Mouse (Mus musculus) CH12.LX (cell line): ENCODE measurements around the gene Anp32a. TPM values are rescaled to one million over a fixed set of nuclear protein-coding genes. Genes with fewer than 3 reads are reported as not detected.

Experiments used
- DNase-seq: peaks from one replicate; pipeline ENCODE4 v3.0.0-alpha.2; 2013; ENCODE audit errors: extremely low read depth
- H3K27ac ChIP-seq: 2 replicates; pipeline ENCODE4 v1.5.1; 2012; ENCODE audit warnings: low read depth, mild to moderate bottlenecking, control low read depth, moderate library complexity; ENCODE audit not compliant: insufficient read depth
- H3K27me3 ChIP-seq: replicated peaks from 2 replicates; pipeline ENCODE3; 2012; ENCODE audit warnings: inconsistent platforms
- H3K36me3 ChIP-seq, 2 experiments: replicated peaks in 1 of 2; 2 replicates each; pipeline versions ENCODE3 to v1.6.1; 2012; ENCODE audit warnings: inconsistent platforms in 1 of 2, low read length in 1 of 2, mild to moderate bottlenecking in 1 of 2, mixed read lengths in 1 of 2, moderate library complexity in 1 of 2; ENCODE audit not compliant: control insufficient read depth in 1 of 2, insufficient read depth in 1 of 2
- H3K4me1 ChIP-seq, 2 experiments: 2 replicates each; pipeline ENCODE4 v1.6.1; 2012; ENCODE audit warnings: inconsistent platforms in 1 of 2, moderate library complexity in 1 of 2; ENCODE audit not compliant: insufficient read depth in 2 of 2, control insufficient read depth in 1 of 2
- H3K4me2 ChIP-seq: 2 replicates; pipeline ENCODE4 v1.6.1; 2012; ENCODE audit warnings: low read depth, mild to moderate bottlenecking, control low read depth; ENCODE audit not compliant: poor library complexity, insufficient read depth, severe bottlenecking
- H3K4me3 ChIP-seq, 3 experiments: fragments of 150-350 bp in 1 of 3; sonication (generic) in 1 of 3; replicated peaks in 1 of 3; 2 replicates each; pipeline versions ENCODE3 to v1.5.1; 2011 to 2012; ENCODE audit warnings: low read depth in 2 of 3, low read length in 2 of 3, mild to moderate bottlenecking in 2 of 3, moderate library complexity in 2 of 3, control low read depth in 1 of 3, improper control_type of control experiment in 1 of 3, inconsistent platforms in 1 of 3, mixed read lengths in 1 of 3; ENCODE audit not compliant: poor library complexity in 1 of 3
- H3K79me2 ChIP-seq: replicated peaks from 2 replicates; pipeline ENCODE4 v1.6.1; 2012; ENCODE audit warnings: mild to moderate bottlenecking, moderate library complexity; ENCODE audit not compliant: control insufficient read depth, poor library complexity, insufficient read depth, severe bottlenecking; ENCODE audit errors: extremely low read depth
- H3K9ac ChIP-seq: 2 replicates; pipeline ENCODE4 v1.6.1; 2012; ENCODE audit warnings: low read depth, mild to moderate bottlenecking, control low read depth, moderate library complexity; ENCODE audit not compliant: insufficient read depth
- H3K9me3 ChIP-seq: replicated peaks from 2 replicates; pipeline ENCODE3; 2012; ENCODE audit warnings: low read length, inconsistent platforms, mixed read lengths
- BHLHE40 ChIP-seq: IDR thresholded peaks from 2 replicates; pipeline ENCODE4 v1.6.1; 2011; ENCODE audit warnings: mild to moderate bottlenecking, low read depth, low read length, improper control_type of control experiment
- E2F4 ChIP-seq: IDR thresholded peaks from 2 replicates; pipeline ENCODE4 v1.6.1; 2011; ENCODE audit warnings: low read depth, low read length, improper control_type of control experiment; ENCODE audit not compliant: insufficient replicate concordance
- ELF1 ChIP-seq: IDR thresholded peaks from 2 replicates; pipeline ENCODE4 v1.6.1; 2014; ENCODE audit warnings: low read depth, mild to moderate bottlenecking, inconsistent platforms, low read length, improper control_type of control experiment
- EP300 ChIP-seq: IDR thresholded peaks from 2 replicates; pipeline ENCODE4 v1.6.1; 2011; ENCODE audit warnings: low read length, improper control_type of control experiment
- GABPA ChIP-seq: IDR thresholded peaks from 2 replicates; pipeline ENCODE4 v1.6.1; 2012; ENCODE audit warnings: low read depth, low read length, improper control_type of control experiment, inconsistent platforms; ENCODE audit not compliant: insufficient replicate concordance
- IRF4 ChIP-seq: IDR thresholded peaks from 2 replicates; pipeline ENCODE4 v1.6.1; 2014; ENCODE audit warnings: low read depth, mild to moderate bottlenecking, inconsistent platforms, low read length, improper control_type of control experiment
- MAX ChIP-seq: IDR thresholded peaks from 2 replicates; pipeline ENCODE4 v1.6.1; 2011; ENCODE audit warnings: low read length, improper control_type of control experiment
- MXI1 ChIP-seq: IDR thresholded peaks from 2 replicates; pipeline ENCODE4 v1.6.1; 2011; ENCODE audit warnings: mild to moderate bottlenecking, low read depth, low read length, improper control_type of control experiment
- MYC ChIP-seq: IDR thresholded peaks from 2 replicates; pipeline ENCODE4 v1.6.1; 2011; ENCODE audit warnings: low read depth, mild to moderate bottlenecking, improper control_type of control experiment, low read length
- NELFE ChIP-seq: IDR thresholded peaks from 2 replicates; pipeline ENCODE4 v1.6.1; 2011; ENCODE audit warnings: low read depth, low read length, improper control_type of control experiment
- POLR2A ChIP-seq: IDR thresholded peaks from 2 replicates; pipeline ENCODE4 v1.6.1; 2011; ENCODE audit warnings: low read depth, mild to moderate bottlenecking, improper control_type of control experiment, low read length
- SIN3A ChIP-seq: IDR thresholded peaks from 2 replicates; pipeline ENCODE4 v1.6.1; 2012; ENCODE audit warnings: low read length, improper control_type of control experiment, inconsistent platforms
- TCF12 ChIP-seq: IDR thresholded peaks from 2 replicates; pipeline ENCODE4 v1.6.1; 2014; ENCODE audit warnings: low read depth, mild to moderate bottlenecking, inconsistent platforms, low read length, improper control_type of control experiment
- USF1 ChIP-seq: IDR thresholded peaks from 2 replicates; pipeline ENCODE4 v1.6.1; 2014; ENCODE audit warnings: low read depth, mild to moderate bottlenecking, inconsistent platforms, low read length, improper control_type of control experiment
- dilution Hi-C: fragments of 300-500 bp; cut with MboI; formaldehyde crosslinking; loops from 2 replicates; pipeline ENCODE4 v1.14.3; 2020; ENCODE audit warnings: low sequenced_read_pairs; ENCODE audit not compliant: extremely low pct_unique_long_range_greater_than_20kb, extremely low pct_ligation_motif_present
- in situ Hi-C: fragments of 300-500 bp; cut with MboI; formaldehyde crosslinking; loops from 3 replicates; pipeline ENCODE4 v1.14.3; 2019; ENCODE audit warnings: low sequenced_read_pairs, low pct_ligation_motif_present, low pct_unique_long_range_greater_than_20kb, mixed read lengths
- polyA plus RNA-seq: library from polyadenylated mRNA; unstranded; fragments of >175 nt; gene quantifications from 2 replicates; pipeline ENCODE4 v1.2.1, GENCODE M21; 2012; ENCODE audit warnings: low read depth; ENCODE audit not compliant: insufficient read length
- total RNA-seq, 2 experiments: library from RNA; depleted of rRNA; stranded (reverse); fragments of 300-350 nt in 1 of 2; fragments of >200 nt in 1 of 2; gene quantifications; 2 replicates each; pipeline ENCODE4 v1.2.3; 2012 to 2014

The Anp32a gene
- total and polyA plus RNA-seq, 3 experiments = 585 to 1,207 (median 869) TPM

DNA sequence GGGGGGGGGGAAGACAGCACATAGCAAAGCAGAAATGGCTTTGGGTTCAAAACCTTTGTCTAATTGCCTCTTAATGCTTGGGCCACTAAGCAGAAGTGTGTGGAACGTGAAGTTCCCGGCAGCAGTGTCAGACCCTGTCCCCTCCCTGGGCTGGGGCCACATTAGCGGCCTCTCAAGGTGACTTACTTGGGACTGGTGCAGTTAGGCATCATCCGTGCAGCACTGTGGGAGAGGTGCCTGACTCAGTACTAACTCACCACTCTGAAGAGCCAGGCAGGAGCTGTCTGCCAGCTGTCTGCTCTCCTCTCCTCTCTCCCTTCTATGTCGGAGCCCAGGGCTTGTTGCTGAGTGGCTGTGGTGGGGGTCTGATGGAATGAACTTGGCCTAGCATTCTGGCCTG is 6.1 kb downstream of the Anp32a start:
- Histone ChIP-seq H3K27me3 (no peaks in the 10 kb centered on the region), H3K4me1 (peaks cover 24 to 51% of the 10 kb centered on the region in 2 experiments), H3K9ac (peak overlapping the region; percentile 57), H3K4me3 (peak overlapping the region; percentile 18 to 91 (median 28)), H3K79me2 (peaks cover 99% of the 10 kb centered on the region), H3K4me2 (peak overlapping the region; percentile 78), H3K36me3 (peaks cover 0 to 46% of the 10 kb centered on the region in 2 experiments), H3K9me3 (no peaks in the 10 kb centered on the region), H3K27ac (peak overlapping the region; percentile 47)
- in situ Hi-C loops (no loop called here), dilution Hi-C loops (no loop called here)
- DNase-seq = peak; percentile 6
- no peak for TF ChIP-seq E2F4
- TF ChIP-seq POLR2A = peak; percentile 35; the same call in 1 of the 2 replicates

DNA sequence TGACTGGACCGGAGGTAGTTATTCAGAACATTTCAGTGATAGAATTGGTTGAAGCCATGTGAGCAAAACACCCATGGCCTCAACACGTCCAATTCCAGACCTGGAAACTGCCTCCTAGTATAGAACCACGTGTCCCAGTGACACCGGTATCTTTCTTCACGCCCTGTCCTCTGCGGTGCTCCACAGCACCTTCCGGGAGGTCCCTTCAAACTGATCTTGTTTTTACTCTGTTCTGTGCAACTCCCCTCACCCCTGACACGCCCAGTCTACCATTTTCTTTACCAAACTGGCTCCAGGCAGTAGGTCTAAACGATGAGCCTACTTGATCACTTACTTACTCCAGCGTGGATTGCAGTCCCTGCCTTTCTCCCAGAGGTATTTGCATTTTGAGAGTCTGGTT is 7.0 kb downstream of the Anp32a start:
- no peaks in the 10 kb centered on the region for H3K9me3 ChIP-seq
- peak overlapping the region in 1 of 3 experiments; percentile 25 for H3K4me3 ChIP-seq
- peak overlapping the region; percentile 50 for H3K27ac ChIP-seq
- peak overlapping the region; percentile 53 for H3K4me2 ChIP-seq
- peaks cover 27 to 56% of the 10 kb centered on the region in 2 experiments for H3K4me1 ChIP-seq
- H3K27me3 ChIP-seq = no peaks in the 10 kb centered on the region
- peak overlapping the region; percentile 30 for H3K9ac ChIP-seq
- H3K36me3 ChIP-seq = peaks cover 2 to 49% of the 10 kb centered on the region in 2 experiments
- DNase-seq = peak; percentile 46
- H3K79me2 ChIP-seq = peaks cover 97% of the 10 kb centered on the region
- in situ Hi-C loops (no loop called here), dilution Hi-C loops (no loop called here)
- peak; percentile 74 for TF ChIP-seq MYC
- no peak for TF ChIP-seq TCF12
- no peak for TF ChIP-seq NELFE
- TF ChIP-seq USF1 = peak; percentile 5; the same call in 1 of the 2 replicates
- TF ChIP-seq BHLHE40 = peak; percentile 27; the same call in 1 of the 2 replicates
- TF ChIP-seq MXI1 = peak; percentile 92
- peak; percentile 86 for TF ChIP-seq MAX
- no peak for TF ChIP-seq GABPA
- peak; percentile 56 for TF ChIP-seq SIN3A
- no peak for TF ChIP-seq POLR2A
- TF ChIP-seq EP300 = peak; percentile 34; the same call in 1 of the 2 replicates
- TF ChIP-seq ELF1 = 0 out of 2 replicates have a peak, but pooled peaks have one; percentile 18
- 0 out of 2 replicates have a peak, but pooled peaks have one; percentile 25 for TF ChIP-seq IRF4
